Mouse (Mus musculus): ENCODE measurements around the gene Etfbkmt. TPM values are rescaled to one million over a fixed set of nuclear protein-coding genes. Genes with fewer than 3 reads are reported as not detected.
"Not testable (repeated sequence)": the region's sequence is repeated elsewhere in the genome, so short reads cannot be mapped to it uniquely, and the experiment has no call there.

The Etfbkmt gene
- polyA plus RNA-seq, 1 experiment: 6.2 TPM

GRCm38 (mm10) chr6:149108909-149109308, 30.7 kb upstream of the Etfbkmt start:
- Histone ChIP-seq H3K4me3 (ENCODE audit: control insufficient read depth, insufficient read depth, low read length) (no peak overlapping the region), H3K36me3 (ENCODE audit: control insufficient read depth, insufficient read depth, low read length) (no peaks in the 10 kb centered on the region), H3K27me3 (ENCODE audit: control insufficient read depth, insufficient read depth, low read length) (no peaks in the 10 kb centered on the region), H3K4me1 (replicated peaks; ENCODE audit: control insufficient read depth, insufficient read depth, low read length) (no peaks in the 10 kb centered on the region), H3K27ac (ENCODE audit: control insufficient read depth, insufficient read depth, low read length) (no peak overlapping the region)
- 82% methylated on average over 2 of the region's 2 CpGs for WGBS
- no peak for DNase-seq
- TF ChIP-seq POLR2A (IDR thresholded peaks at IDR 0.05; ENCODE audit: control insufficient read depth, extremely low read depth, insufficient read depth, low read length, poor library complexity) (no peak), CTCF (IDR thresholded peaks at IDR 0.05; ENCODE audit: borderline replicate concordance, control insufficient read depth, extremely low read depth, insufficient read depth, low read length, poor library complexity) (no peak)

DNA sequence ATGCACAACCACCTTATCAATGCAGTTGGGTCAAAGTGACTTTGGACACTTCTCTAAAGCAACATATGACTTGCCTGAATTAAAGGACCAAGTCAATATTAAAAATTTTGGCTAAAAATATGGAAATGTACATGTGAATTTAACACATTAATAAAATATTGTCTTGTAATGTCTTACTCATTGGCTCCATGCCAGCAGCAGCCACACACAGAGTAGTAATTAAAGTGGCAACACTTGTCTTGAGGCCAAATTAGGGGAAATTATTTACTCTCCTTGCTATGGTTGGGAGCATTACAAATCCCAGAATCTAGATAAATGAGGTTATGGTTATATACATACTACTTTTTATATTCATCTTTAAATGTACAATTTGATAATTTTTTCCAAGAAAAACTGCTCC, 22.7 kb upstream of the Etfbkmt start:
- Histone ChIP-seq H3K4me3 (ENCODE audit: control insufficient read depth, insufficient read depth, low read length) (no peak overlapping the region), H3K36me3 (ENCODE audit: control insufficient read depth, insufficient read depth, low read length) (no peaks in the 10 kb centered on the region), H3K27ac (ENCODE audit: control insufficient read depth, insufficient read depth, low read length) (no peak overlapping the region), H3K27me3 (ENCODE audit: control insufficient read depth, insufficient read depth, low read length) (no peaks in the 10 kb centered on the region), H3K4me1 (replicated peaks; ENCODE audit: control insufficient read depth, insufficient read depth, low read length) (no peaks in the 10 kb centered on the region)
- TF ChIP-seq POLR2A (IDR thresholded peaks at IDR 0.05; ENCODE audit: control insufficient read depth, extremely low read depth, insufficient read depth, low read length, poor library complexity) (no peak), CTCF (IDR thresholded peaks at IDR 0.05; ENCODE audit: borderline replicate concordance, control insufficient read depth, extremely low read depth, insufficient read depth, low read length, poor library complexity) (no peak)
- DNase-seq: no peak

GRCm38 (mm10) chr6:149118935-149119334, 20.7 kb upstream of the Etfbkmt start:
- Histone ChIP-seq H3K27me3 (ENCODE audit: control insufficient read depth, insufficient read depth, low read length) (no peaks in the 10 kb centered on the region), H3K36me3 (ENCODE audit: control insufficient read depth, insufficient read depth, low read length) (no peaks in the 10 kb centered on the region), H3K27ac (ENCODE audit: control insufficient read depth, insufficient read depth, low read length) (no peak overlapping the region), H3K4me3 (ENCODE audit: control insufficient read depth, insufficient read depth, low read length) (no peak overlapping the region), H3K4me1 (replicated peaks; ENCODE audit: control insufficient read depth, insufficient read depth, low read length) (no peaks in the 10 kb centered on the region)
- 95% methylated on average over 2 of the region's 2 CpGs for WGBS
- DNase-seq: no peak
- TF ChIP-seq POLR2A (IDR thresholded peaks at IDR 0.05; ENCODE audit: control insufficient read depth, extremely low read depth, insufficient read depth, low read length, poor library complexity): no peak
- no peak for TF ChIP-seq CTCF (IDR thresholded peaks at IDR 0.05; ENCODE audit: borderline replicate concordance, control insufficient read depth, extremely low read depth, insufficient read depth, low read length, poor library complexity)

GRCm38 (mm10) chr6:149119853-149120252, 19.8 kb upstream of the Etfbkmt start:
- no peak overlapping the region for H3K27ac ChIP-seq (ENCODE audit: control insufficient read depth, insufficient read depth, low read length)
- WGBS: 50% methylated on average over 2 of the region's 2 CpGs

DNA sequence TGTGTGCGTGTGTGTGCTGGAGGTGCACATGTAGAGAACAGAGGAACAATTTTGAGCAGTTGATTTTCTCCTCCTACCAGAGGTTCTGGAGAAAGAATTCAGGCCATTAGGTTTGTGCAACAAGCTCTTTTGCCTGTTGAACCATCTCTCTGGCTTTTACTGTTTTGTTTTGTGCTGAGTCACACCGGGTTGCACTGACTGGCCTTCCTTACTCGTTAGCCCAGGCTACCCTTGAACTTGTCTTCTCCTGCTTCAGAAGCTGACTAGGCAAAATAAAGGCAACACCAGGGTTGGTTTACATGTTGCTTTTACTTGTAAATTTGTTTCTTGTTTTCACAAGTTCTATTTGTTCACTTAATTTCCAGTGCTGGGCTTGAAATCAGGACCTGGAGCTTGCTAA, 16.6 kb upstream of the Etfbkmt start:
- H3K4me1 ChIP-seq (replicated peaks; ENCODE audit: control insufficient read depth, insufficient read depth, low read length): no peaks in the 10 kb centered on the region
- H3K27ac ChIP-seq (ENCODE audit: control insufficient read depth, insufficient read depth, low read length): no peak overlapping the region
- no peak overlapping the region for H3K4me3 ChIP-seq (ENCODE audit: control insufficient read depth, insufficient read depth, low read length)
- TF ChIP-seq POLR2A (IDR thresholded peaks at IDR 0.05; ENCODE audit: control insufficient read depth, extremely low read depth, insufficient read depth, low read length, poor library complexity) (no peak), CTCF (IDR thresholded peaks at IDR 0.05; ENCODE audit: borderline replicate concordance, control insufficient read depth, extremely low read depth, insufficient read depth, low read length, poor library complexity) (no peak)
- WGBS: 91% methylated on average over 3 of the region's 3 CpGs
- H3K36me3 ChIP-seq (ENCODE audit: control insufficient read depth, insufficient read depth, low read length): no peaks in the 10 kb centered on the region
- H3K27me3 ChIP-seq (ENCODE audit: control insufficient read depth, insufficient read depth, low read length): no peaks in the 10 kb centered on the region
- no peak for DNase-seq

More at GRCm38 (mm10) chr6:149119853-149120252, 19.8 kb upstream of the Etfbkmt start:
- H3K4me1 ChIP-seq (replicated peaks; ENCODE audit: control insufficient read depth, insufficient read depth, low read length): no peaks in the 10 kb centered on the region
- peak; percentile 47 for DNase-seq
- H3K27me3 ChIP-seq (ENCODE audit: control insufficient read depth, insufficient read depth, low read length): no peaks in the 10 kb centered on the region
- no peaks in the 10 kb centered on the region for H3K36me3 ChIP-seq (ENCODE audit: control insufficient read depth, insufficient read depth, low read length)
- TF ChIP-seq CTCF (IDR thresholded peaks at IDR 0.05; ENCODE audit: borderline replicate concordance, control insufficient read depth, extremely low read depth, insufficient read depth, low read length, poor library complexity) (no peak), POLR2A (IDR thresholded peaks at IDR 0.05; ENCODE audit: control insufficient read depth, extremely low read depth, insufficient read depth, low read length, poor library complexity) (no peak)
- H3K4me3 ChIP-seq (ENCODE audit: control insufficient read depth, insufficient read depth, low read length): no peak overlapping the region

GRCm38 (mm10) chr6:149126675-149127074, 13.0 kb upstream of the Etfbkmt start:
- peak; percentile 64 for DNase-seq
- no peak for TF ChIP-seq CTCF (IDR thresholded peaks at IDR 0.05; ENCODE audit: borderline replicate concordance, control insufficient read depth, extremely low read depth, insufficient read depth, low read length, poor library complexity)
- TF ChIP-seq POLR2A (IDR thresholded peaks at IDR 0.05; ENCODE audit: control insufficient read depth, extremely low read depth, insufficient read depth, low read length, poor library complexity): no peak
- Histone ChIP-seq H3K4me3 (ENCODE audit: control insufficient read depth, insufficient read depth, low read length) (no peak overlapping the region), H3K36me3 (ENCODE audit: control insufficient read depth, insufficient read depth, low read length) (no peaks in the 10 kb centered on the region), H3K27me3 (ENCODE audit: control insufficient read depth, insufficient read depth, low read length) (no peaks in the 10 kb centered on the region), H3K4me1 (replicated peaks; ENCODE audit: control insufficient read depth, insufficient read depth, low read length) (no peaks in the 10 kb centered on the region), H3K27ac (ENCODE audit: control insufficient read depth, insufficient read depth, low read length) (no peak overlapping the region)
- WGBS: 81% methylated on average over 4 of the region's 4 CpGs

GRCm38 (mm10) chr6:149129870-149130269, 9.8 kb upstream of the Etfbkmt start, which contains the start of gene Gm10203:
Gm10203 (plus strand) TSS chr6:149130170.
- not testable (repeated sequence) for DNase-seq; H3K27me3 ChIP-seq (ENCODE audit: control insufficient read depth, insufficient read depth, low read length); H3K36me3 ChIP-seq (ENCODE audit: control insufficient read depth, insufficient read depth, low read length); H3K27ac ChIP-seq (ENCODE audit: control insufficient read depth, insufficient read depth, low read length); H3K4me3 ChIP-seq (ENCODE audit: control insufficient read depth, insufficient read depth, low read length); H3K4me1 ChIP-seq (replicated peaks; ENCODE audit: control insufficient read depth, insufficient read depth, low read length)
- WGBS: 98% methylated on average over 8 of the region's 8 CpGs

All from thymus, adult 2 months (tissue).